Mouse (Mus musculus) kidney, adult 2 months (tissue): ENCODE data around the gene Coq2. TPM values are rescaled to one million over a fixed set of nuclear protein-coding genes. Genes with fewer than 3 reads are reported as not detected.

ENCODE experiments used
- DNase-seq: peaks from one replicate; pipeline ENCODE4 v3.0.0; 2021
- H3K27ac ChIP-seq: fragments of 200-500 bp; 2 replicates; pipeline ENCODE4 v1.5.1; 2012; ENCODE audit warnings: low read depth, low read length, control low read depth, inconsistent platforms; ENCODE audit not compliant: insufficient read depth
- H3K27me3 ChIP-seq: fragments of 200-500 bp; replicated peaks from 2 replicates; pipeline ENCODE4 v1.6.1; 2012; ENCODE audit warnings: mild to moderate bottlenecking, moderate library complexity, low read length, inconsistent platforms; ENCODE audit not compliant: control insufficient read depth, insufficient read depth
- H3K36me3 ChIP-seq: fragments of 200-500 bp; 2 replicates; pipeline ENCODE4 v1.6.1; 2012; ENCODE audit warnings: mild to moderate bottlenecking, moderate library complexity, low read length, inconsistent platforms; ENCODE audit not compliant: control insufficient read depth, insufficient read depth
- H3K4me1 ChIP-seq: fragments of 200-500 bp; 2 replicates; pipeline ENCODE4 v1.6.1; 2011; ENCODE audit warnings: low read length; ENCODE audit not compliant: control insufficient read depth, insufficient read depth
- H3K4me3 ChIP-seq: fragments of 200-500 bp; 2 replicates; pipeline ENCODE4 v1.5.1; 2011; ENCODE audit warnings: mild to moderate bottlenecking, low read depth, low read length, control low read depth; ENCODE audit not compliant: insufficient read depth
- CTCF ChIP-seq: fragments of 200-500 bp; conservative IDR thresholded peaks from 2 replicates; pipeline ENCODE4 v1.5.1; 2011; ENCODE audit warnings: low read depth, mild to moderate bottlenecking, control low read depth, low read length, moderate library complexity, mixed read lengths; ENCODE audit not compliant: insufficient read depth, insufficient read length
- POLR2A ChIP-seq: fragments of 200-500 bp; IDR thresholded peaks from one replicate; pipeline ENCODE4 v1.6.1; 2011; ENCODE audit warnings: low read depth, low read length, control low read depth
- WGBS: fragments of 180-500 bp; shearing (Covaris S2); methylation state at CpG from one replicate; pipeline ENCODE4 v1.1.7; 2018; 5-methylcytosine and 5-hydroxymethylcytosine counted together
- polyA plus RNA-seq: library from polyadenylated mRNA; depleted of rRNA; stranded (reverse); fragments of >200 nt; gene quantifications from 2 replicates; pipeline ENCODE4 v1.2.3, GENCODE M21; 2012

The Coq2 gene
- polyA plus RNA-seq, 1 experiment, result 100 TPM

- Histone ChIP-seq H3K4me1 (no peaks in the 10 kb centered on the region), H3K27ac (no peak overlapping the region), H3K4me3 (no peak overlapping the region), H3K27me3 (no peaks in the 10 kb centered on the region), H3K36me3 (no peaks in the 10 kb centered on the region)
- TF ChIP-seq POLR2A (no peak), CTCF (0 out of 2 replicates have a peak, but pooled peaks have one; percentile 3)
- no peak for DNase-seq
- WGBS, result 100% methylated on average over 2 of the region's 2 CpGs
Measured at GRCm38 (mm10) chr5:100704272-100704671, 29.3 kb upstream of the Coq2 start.

- WGBS, result 94% methylated on average over 3 of the region's 3 CpGs
- Histone ChIP-seq H3K36me3 (no peaks in the 10 kb centered on the region), H3K27me3 (no peaks in the 10 kb centered on the region), H3K27ac (no peak overlapping the region), H3K4me3 (no peak overlapping the region), H3K4me1 (no peaks in the 10 kb centered on the region)
- no peak for DNase-seq
- TF ChIP-seq CTCF, result no peak
- TF ChIP-seq POLR2A, result no peak
Measured at GRCm38 (mm10) chr5:100702325-100702724, 27.4 kb upstream of the Coq2 start.

GRCm38 (mm10) chr5:100700861-100701620 is 26.1 kb upstream of the Coq2 start:
- Histone ChIP-seq H3K36me3 (no peaks in the 10 kb centered on the region), H3K4me1 (no peaks in the 10 kb centered on the region), H3K27ac (no peak overlapping the region), H3K27me3 (no peaks in the 10 kb centered on the region), H3K4me3 (no peak overlapping the region)
- TF ChIP-seq POLR2A (no peak), CTCF (no peak)
- WGBS, result 84% methylated on average over 13 of the region's 13 CpGs
- DNase-seq, result peak; percentile 7

DNA sequence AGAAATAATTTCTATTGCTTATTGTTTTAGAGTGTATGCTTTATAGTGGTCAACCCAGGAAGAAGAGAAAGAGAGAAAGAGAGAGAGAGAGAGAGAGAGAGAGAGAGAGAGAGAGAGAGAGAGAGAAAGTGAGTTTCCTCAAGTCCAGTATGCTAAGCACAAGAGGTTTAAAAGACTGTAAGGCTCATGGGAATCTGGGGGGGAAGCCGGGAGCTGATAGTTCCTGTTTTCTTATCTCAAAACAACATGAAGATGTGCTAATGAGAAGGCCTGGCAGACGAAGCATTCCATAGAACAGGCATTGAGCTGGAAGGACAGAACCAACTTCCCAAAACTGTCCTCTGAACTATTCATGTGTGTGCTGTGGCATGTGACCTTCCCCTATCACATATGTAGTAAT is 22.9 kb upstream of the Coq2 start:
- no peak for DNase-seq
- no peak for TF ChIP-seq POLR2A
- TF ChIP-seq CTCF, result no peak
- no peaks in the 10 kb centered on the region for H3K4me1 ChIP-seq
- WGBS, result 62% methylated on average over 2 of the region's 2 CpGs
- no peaks in the 10 kb centered on the region for H3K27me3 ChIP-seq
- no peaks in the 10 kb centered on the region for H3K36me3 ChIP-seq
- H3K27ac ChIP-seq, result no peak overlapping the region
- no peak overlapping the region for H3K4me3 ChIP-seq

DNA sequence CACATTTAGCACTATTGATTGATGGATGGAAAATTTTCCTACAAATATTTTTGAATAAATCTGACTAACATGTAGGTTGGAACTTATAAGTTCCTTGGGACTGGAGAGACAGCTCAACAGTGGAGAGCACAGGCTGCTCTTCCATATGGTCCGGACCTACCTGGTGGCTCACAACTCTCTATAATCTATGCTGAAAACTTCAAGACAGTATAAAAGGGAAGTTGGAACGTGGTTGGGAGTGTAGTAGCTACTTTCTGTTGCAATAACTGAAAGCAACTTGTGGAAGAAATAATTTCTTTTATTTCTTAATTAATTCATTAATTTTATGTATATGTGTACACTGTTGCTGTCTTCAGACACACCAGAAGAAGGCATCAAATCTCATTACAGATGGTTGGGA is 22.5 kb upstream of the Coq2 start:
- Histone ChIP-seq H3K36me3 (no peaks in the 10 kb centered on the region), H3K27me3 (no peaks in the 10 kb centered on the region), H3K27ac (no peak overlapping the region), H3K4me1 (no peaks in the 10 kb centered on the region), H3K4me3 (no peak overlapping the region)
- TF ChIP-seq POLR2A, result no peak
- no peak for TF ChIP-seq CTCF
- DNase-seq, result no peak
- 64% methylated on average over 2 of the region's 2 CpGs for WGBS

DNA sequence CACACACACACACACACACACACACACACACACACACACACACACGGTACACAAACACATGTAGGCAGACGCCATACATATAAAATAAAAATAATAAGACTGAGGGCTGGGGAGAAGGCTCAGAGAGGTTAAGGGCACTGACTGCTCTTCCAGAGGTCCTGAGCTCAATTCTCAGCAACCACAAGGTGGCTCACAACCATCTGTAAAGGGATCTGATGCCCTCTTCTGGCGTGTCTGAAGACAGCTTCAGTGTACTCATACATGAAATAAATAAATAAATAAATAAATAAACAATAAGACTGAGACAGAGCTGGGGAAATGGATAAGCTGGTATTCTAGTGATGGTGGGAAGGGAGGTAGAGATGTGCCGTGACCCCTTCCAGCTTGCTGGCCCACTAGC is 10.7 kb upstream of the Coq2 start:
- Histone ChIP-seq H3K4me3 (no peak overlapping the region), H3K27me3 (no peaks in the 10 kb centered on the region), H3K27ac (no peak overlapping the region), H3K4me1 (no peaks in the 10 kb centered on the region), H3K36me3 (no peaks in the 10 kb centered on the region)
- TF ChIP-seq POLR2A, result no peak
- no peak for TF ChIP-seq CTCF
- no peak for DNase-seq
- WGBS, result 78% methylated on average over 4 of the region's 4 CpGs

- DNase-seq, result no peak
- H3K27me3 ChIP-seq, result no peaks in the 10 kb centered on the region
- 73% methylated on average over 6 of the region's 6 CpGs for WGBS
- no peaks in the 10 kb centered on the region for H3K4me1 ChIP-seq
- H3K36me3 ChIP-seq, result no peaks in the 10 kb centered on the region
- no peak overlapping the region for H3K4me3 ChIP-seq
- TF ChIP-seq CTCF (no peak), POLR2A (no peak)
- H3K27ac ChIP-seq, result no peak overlapping the region
Measured at GRCm38 (mm10) chr5:100680542-100680933, 5.6 kb upstream of the Coq2 start.
